Mouse (Mus musculus) skeletal muscle tissue, adult 2 months (tissue): ENCODE data around the gene Fat2.
A peak's percentile ranks its signal among the peaks of the same experiment; 100 is the strongest.

Source experiments
- DNase-seq: peaks from one replicate; pipeline ENCODE4 v3.0.0-alpha.2; 2012; ENCODE audit warnings: low read depth, low spot score

Gene Fat2

DNA sequence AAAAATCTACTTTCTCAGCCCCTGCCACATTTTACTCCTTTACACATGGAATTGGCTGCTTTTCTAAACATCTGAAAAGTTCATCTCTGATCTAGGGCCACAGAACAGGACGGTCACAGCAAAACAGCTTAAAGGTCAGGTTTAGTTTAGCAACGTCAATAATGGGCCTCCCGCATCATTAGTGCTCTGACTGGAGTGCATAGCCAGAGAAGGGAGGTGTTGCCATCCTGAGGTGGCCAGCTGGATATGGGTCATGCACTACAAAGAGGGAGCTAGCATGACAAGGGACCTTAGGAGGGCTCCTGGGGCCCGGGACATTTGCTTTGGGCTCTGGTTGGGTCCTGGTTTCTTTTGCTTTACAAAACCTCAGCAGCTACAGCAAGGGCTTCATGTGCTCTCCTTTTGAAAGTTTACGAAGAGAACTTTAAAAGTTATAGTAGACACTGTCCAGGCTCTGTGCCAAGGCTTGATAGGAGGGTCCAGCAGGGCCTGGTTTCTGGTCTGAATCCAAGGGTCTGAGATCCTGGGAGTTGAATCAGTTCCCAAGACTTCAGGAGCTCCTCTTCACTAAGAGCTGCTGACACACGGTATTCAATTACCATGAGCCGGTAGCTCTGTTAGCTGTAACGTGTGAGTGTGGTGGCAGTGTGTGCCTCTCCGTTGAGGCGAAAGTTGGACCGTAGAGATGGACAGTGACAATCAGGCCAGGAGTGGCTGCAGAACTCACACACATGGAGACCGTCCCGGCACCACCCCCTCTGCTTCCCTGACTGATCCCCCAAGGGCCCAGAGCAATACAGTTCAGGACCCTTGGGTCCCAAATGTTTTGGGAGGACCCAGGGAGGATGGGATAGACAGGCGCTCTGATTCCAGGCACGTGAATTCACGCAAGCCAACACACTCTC, 6.2 kb downstream of the Fat2 start:
- DNase-seq, result no peak

DNA sequence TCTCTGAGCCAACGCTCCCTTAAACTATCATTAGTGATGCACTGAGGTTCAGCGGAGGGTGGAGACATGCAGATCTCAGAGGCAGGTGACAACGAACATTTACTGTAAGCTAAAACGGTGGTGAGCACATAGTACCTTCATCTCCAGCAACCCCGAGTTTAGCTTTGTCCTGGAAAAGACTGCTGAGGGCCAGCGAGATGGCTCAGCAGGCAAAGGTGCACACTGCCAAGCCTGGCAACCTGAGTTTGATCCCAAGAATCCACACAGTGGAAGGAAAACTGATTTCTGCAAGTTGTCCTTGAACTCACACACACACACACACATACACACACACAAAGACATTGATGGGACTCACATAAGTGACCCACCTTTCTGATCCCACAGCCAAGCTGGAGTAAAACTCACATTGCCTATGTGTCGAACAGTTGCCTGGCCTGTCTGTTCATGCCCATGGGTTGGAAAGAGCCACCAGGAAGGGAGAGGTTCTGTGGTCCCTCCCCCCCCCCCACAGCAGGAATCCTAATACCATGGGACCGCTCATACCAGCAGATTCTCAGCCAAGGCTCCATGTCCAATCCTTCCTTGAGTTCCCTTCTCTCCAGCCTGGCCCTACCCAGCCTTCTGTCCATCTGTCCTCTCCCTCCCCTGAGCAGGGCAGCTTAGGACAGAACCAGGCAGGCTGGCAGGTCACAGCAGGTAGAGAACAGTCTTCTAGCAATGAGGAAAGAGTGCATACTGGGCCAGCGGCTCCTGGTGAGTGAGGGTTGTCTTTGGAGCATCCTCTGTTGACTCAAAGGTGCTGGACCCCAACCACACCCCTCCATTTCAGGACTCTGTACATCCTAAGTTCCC, 8.6 kb downstream of the Fat2 start:
- no peak for DNase-seq

DNA sequence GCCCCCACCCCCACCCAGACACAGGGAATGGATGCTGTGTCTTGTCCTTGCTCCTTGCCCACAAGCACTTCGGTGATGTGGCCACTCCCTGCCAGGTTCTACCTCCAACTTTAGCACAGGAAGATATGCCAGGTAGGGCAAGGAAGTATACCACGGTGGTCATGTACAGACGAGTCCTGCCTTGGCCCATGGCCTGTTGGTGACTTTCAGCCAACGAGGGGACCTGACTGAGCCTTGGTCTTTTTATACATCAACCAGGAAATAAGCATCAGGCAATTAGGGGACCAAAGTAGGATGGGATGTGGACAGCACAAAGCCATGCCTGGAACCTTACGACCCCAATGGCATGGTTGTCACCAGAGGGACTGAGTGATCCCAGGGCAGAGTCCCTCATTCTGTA, 9.3 kb downstream of the Fat2 start:
- DNase-seq, result no peak

DNA sequence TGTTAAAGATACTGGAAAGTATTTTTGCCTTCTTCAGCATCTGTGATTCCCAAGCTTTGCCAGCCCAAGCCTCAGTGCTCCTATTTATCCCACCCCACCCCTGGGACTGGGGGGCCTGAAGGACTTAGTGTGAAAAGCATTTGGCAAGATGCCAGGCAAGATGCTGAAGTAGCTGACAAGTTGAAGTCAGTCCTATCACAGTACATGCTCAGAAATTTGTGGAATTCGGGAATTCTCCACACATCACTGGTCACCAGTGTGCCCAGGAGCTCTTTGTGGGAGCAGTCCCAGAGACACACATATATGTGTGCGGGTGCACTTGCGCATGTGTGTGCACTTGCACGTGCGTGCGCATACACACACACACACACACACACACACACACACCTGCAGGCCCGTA, 10.2 kb downstream of the Fat2 start:
- DNase-seq, result peak; percentile 1

DNA sequence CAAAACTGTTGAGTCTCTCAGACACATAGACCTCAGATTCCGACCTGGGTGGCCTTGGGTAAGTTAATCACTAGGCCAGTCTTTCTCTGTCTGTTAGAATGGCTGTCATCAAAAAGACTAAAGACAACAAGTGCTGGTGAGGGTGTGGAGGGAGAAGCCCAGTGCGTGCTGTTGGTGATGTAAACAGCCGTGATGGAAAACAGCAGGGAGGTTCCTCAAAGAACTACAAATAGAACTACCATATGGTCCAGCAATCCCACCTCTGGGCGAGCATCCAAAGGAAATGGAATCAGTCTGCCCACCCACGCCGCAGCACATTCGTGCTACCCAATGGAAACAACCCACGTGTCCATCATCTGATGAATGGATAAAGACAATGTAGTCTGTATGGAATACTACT, 12.5 kb downstream of the Fat2 start:
- no peak for DNase-seq

DNA sequence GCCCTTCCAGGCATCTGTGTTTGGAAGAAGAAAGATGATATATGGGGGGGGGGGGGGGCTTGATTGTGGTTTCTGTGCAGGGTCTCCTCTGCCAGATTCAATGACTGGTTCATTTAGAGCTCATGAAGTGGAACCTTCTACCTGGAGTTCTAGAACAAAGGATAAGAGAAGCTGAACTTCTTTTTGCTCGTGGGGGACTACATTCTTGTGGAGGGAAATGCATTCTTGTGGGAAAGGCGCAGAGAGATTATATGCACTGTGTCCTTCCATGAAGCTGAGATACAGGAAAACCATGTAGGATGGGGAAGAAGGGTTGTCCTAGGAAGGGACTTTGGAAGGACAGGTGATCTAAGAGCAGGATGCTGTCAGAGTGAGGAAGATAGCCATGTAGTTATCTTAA, 15.4 kb downstream of the Fat2 start:
- no peak for DNase-seq

DNA sequence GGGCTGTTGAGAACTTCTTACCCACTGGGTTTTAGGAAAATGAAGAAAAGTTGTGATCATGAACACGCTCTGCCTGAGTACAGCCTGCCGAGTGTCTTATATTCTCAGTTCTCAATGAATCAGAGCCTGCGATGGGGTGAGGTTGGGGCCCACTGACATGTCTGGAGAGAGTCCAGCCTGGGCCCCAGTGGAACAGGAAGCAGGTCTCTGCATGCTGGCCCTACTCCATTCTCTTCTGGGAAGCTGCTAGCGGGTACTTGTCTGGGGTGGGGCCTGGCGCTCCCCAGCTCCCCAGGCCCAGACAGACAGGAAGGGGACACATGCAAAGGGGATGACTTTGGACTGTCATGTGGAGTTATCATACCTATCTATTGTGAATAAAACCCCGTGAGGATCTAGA, 20.4 kb downstream of the Fat2 start:
- DNase-seq, result no peak

DNA sequence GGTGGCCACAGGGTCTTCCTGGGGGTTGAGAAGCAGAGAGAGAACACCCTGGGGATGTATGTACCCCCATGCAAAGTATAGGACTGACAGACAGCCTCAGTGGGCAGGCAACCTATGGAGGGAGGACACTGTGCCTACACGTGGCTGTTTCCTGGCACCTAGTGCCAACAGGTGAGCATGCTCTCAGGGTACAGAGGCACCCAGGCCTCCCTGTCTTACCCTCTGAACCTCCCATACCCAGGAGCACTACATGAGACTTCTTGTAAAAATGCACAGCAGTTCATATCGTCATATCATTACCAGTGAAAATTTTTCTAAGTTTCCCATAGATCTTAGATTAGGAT, 21.7 kb downstream of the Fat2 start:
- DNase-seq, result no peak

DNA sequence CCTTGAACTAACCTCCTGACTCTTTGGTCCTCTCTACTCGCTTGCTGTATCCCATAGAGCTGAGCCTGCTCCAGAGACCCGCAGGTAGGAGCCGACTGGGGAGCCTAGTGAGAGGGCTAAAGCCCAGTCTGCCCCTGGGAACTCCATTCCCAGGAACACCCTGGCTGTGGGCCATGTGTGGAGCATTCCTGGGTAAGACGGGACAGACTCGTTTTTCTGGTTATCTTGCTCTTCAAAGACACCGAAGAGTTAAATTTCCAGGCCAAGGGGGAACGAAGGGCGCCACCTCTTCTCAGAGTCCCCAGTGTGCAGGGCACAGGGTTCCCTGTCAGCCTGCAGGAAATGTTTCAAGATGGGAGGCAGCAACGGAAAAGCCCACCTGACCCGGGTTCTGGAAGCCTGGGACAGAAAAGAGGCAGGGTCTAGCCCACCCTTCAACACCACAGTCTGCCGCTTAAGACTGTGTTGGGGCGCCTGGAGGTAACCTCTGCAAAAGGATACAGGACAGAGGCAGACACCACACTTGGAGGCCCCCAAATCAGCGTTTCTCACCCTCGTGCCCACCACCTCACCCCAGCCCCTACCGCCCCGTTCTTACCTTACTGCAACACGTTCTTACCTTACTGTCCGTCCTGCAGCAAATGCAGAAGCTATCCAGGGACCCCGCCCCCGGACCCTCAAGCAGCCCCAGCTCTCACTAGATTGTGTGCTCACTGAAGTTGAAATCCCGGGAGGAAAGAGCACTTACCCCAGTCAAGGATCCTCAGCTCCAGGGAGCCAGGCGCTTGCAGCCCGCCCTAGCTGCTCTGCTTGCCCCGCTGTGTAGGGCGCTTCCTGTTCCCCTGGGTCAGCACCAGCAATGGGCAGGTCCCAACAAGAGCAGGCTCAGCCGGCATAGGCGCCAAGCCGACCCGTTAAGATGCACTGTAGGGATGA, 22.3 kb downstream of the Fat2 start:
- no peak for DNase-seq

DNA sequence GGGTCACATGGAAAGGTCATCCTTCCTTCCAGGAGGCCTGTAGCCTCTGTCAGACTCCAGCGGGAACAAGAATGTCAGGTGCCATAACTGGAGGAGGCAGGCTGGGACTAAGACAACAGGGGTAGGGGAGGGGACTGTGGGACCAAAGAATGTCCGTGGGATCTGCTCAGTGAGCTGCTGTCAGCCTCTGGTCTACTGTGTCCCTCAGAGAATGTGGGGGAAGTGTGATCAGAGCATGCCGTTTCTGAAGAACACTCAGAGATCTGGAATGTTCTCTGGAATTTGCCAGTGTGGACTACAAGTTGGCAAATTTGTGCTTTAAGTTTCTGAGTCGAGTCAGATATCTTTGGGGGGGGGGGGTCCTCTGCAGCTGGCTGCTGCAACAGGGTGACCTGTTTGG, 34.0 kb downstream of the Fat2 start:
- no peak for DNase-seq

DNA sequence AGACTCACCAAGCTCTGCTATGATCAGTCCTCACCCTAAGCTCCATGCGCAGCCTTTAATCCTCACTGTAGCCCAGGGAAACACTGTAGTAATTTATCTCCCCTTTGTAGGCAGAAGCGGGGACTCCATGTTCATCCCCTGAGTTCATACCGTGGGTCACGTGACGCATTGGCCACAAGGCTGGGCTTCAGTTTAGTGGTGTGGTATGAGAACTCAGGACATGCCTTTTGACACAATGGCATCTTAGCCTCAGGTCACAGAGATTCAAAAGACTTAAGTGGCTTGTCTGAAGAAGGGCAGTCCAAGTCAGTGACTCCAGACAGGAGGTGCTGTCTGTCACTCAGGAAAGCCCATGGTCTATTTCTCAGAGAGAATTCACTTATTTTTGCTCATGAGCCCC, 43.2 kb downstream of the Fat2 start:
- DNase-seq, result no peak

DNA sequence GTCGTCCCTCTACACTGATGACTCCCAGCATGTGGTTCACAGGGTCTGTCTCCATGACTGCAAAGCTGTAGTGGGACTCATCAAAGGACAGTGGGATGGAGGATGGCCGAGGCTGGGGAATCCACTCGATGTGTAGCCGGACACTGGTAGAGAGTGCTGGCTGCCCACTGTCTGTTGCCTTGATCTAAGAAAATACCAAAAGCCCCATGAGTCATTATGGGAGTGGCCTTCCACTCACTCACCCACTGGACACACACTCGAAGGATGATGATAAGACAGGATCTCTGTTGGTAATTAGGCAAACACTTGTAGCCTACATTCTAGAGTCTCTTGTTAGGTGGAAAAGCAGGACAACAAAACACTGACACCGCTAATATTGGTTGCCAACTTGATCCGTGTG, 44.5 kb downstream of the Fat2 start:
- DNase-seq, result no peak

DNA sequence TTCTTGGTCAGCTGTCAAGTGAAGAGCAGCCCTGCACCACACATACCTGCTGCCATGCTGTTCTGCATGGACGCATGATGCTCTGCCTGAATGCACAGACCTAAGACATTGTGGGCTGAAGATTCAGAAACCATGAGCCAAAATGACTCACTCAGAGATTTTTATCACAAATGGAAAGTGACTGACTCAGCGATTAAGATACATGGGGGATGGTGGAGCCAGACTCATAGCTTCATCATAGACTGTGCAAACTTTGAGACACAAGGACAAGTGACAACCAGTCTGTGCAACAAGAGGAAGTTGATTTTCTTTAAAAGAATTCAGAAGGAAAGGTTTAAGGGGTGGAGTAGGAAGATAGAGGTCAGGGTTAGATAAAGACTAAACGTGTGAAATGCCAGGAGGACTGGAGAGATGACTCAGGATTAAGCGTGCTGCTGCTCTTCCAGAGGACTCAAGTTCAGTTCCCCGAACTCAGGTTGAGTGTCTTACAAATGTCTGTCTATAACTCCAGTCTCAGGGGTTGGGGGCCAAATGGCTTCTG, 46.4 kb downstream of the Fat2 start:
- no peak for DNase-seq

DNA sequence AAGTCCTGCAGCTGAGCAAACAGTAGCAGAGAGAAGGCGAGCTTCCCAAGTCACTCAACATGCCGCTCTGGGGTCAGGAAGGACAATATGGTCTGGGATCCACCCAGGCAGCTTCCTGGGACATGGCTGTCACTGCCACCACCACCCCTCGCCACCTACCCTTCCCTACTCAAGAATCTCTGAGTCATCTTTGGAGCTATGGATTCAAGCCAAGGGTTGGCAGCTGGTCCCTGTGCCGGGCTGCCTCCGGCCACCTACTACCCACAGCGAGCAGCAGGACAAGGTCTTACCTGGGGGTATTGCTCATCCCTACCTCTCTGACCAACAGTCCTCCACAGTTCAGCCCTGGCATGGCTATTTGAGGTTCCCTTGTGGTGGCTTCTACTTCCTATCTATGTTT, 61.6 kb downstream of the Fat2 start:
- no peak for DNase-seq

DNA sequence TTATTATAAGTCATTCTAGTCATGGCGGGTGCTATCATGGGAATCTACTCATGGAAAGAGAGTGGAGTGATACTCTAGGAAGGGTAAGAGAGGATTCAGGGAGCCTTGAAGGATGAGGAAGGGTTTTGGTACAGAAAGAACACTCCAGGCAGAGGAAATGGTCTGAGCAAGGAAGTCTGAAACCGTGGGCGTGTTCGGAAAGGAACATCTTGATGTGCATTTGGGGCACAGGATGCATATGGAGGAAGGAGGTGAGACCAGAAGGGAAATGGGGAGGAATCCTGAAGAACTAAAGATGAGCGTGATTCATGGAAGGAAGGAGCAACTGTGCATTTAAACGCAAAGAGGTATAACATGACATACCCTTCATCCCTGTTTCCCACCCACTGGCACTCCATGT, 67.8 kb downstream of the Fat2 start:
- DNase-seq, result no peak

DNA sequence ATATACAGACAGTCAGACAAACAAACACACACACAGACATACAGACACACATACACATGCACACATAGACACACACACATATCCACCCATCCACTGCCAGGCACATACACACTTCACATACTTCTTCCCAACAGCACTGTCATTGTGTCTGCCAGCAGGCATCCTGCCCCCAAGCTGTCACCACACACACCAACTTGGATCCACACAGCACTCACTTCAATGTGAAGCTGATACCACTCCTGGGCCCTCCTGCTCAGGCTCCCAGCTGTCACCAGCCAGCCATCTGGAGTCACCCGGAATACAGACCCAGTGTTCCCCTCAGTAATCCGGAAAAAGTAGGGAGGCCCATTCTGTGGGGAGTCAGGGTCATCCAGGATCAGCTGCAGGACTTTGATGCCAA, 70.7 kb downstream of the Fat2 start:
- DNase-seq, result no peak

DNA sequence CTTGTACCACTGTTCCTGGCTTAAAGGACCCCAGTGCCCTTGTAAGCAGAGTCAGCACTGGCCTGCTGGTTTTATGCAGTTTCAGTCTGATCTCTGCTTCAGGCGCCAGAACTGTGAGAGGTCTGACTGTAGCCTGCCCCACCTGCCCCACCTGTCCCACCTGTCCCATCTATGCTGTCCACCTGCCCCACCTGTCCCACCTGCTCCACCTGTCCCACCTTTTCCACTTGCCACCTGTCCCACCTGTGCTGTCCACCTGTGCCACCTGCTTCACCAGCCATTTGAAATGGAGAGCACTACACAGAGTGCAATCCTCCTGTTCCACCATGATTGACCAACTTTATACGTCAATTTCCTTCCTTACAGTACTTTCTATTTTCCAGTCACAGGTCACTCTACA, 72.0 kb downstream of the Fat2 start:
- no peak for DNase-seq

DNA sequence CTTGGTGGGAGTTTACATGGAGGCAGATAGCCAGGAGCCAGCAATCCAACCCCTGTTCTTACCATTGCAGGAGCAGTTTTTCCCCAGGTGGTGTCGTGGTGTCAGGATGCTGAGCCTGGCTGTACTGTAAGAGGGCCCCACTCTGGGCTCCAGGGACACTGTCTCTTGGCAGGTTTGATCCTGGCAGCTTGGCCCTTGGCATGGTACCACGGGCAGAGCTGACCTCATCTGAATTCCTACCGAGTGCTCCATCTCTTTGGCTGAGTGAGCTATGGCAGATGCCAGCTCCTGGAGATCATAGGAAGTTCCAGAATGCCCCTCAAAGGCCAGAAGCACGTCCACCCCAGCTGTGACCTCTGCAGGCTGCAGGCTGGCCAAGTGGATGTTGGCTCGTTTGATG, 74.4 kb downstream of the Fat2 start:
- DNase-seq, result peak; percentile 86

DNA sequence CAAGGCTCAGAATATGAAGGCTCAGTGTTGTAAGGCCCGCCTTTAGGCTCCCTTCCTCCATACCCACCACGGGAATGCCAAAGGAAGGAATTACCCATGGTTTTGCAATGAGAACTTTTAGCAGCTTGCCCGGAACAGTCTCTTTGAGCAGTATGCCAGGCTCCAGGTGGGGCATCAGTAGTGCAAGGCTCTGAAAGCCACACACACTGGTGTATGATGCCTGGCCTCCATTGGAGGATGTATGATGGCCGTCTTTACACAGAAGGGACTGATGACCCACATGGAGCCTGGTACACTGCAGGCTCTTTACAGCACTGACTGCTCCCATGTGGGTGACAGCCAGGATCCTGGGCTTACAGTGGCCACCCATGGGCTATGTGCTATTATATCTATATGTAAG, 75.3 kb downstream of the Fat2 start:
- DNase-seq, result no peak

DNA sequence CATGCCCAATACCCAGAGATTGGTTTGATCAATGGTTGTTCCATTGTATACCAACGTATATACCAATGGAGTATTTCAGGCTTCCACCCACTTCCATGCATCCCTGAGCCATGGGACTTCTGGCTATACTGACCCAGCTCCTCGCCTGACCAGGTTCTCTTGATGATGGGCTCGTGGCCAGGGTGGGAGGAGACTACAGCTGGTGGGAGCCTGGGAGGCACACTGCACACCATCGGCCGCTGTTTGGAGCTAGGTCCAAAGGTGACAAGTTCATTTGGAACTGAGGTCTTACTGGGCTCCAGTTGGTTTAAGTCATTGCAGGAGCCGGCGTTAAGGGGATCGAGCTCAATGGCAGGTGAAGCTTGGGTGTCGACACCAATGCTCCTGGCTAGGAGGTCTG, 83.0 kb downstream of the Fat2 start:
- DNase-seq, result no peak

DNA sequence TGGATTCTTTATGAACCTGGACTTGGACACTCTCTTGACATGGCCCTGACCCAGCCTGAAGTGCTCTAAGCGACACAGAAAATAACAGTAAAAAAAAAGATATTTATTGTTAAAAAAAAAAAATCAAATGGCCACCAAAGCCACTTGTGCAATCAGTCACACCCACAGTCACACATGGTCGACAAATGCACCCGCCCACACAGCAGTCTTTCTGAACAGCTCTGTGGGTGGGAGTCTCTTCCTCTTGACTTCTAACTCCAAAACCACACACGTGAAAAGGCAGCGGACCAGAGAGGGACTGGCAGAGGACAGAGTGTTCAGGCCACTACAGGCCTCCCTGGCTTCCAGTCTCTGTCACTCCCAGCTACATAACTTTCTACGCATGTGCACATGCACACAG, 85.8 kb downstream of the Fat2 start:
- DNase-seq, result no peak

DNA sequence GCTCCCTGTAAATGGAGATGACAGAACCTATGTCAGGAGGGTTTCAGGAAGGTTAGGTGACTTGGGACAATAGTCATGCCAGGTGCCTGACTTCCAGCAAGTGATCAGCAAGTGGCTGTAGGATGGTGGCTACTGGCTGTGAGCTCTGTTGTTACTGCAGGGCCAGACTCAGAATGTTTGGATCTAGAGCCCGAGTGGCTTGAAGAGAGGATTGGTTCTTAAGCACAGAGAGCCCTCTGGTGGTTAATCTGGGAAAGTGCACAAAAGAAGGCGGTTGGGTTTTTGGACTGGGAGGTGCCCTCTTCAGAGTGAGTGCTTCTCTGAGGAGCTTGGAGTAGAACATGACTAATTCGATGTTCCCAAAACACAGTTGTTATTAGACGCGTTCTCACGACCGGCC, 95.8 kb downstream of the Fat2 start:
- peak; percentile 76 for DNase-seq
